Comparison of ENCODE assay signal across 8 mouse cellular contexts in the genomic region with DNA sequence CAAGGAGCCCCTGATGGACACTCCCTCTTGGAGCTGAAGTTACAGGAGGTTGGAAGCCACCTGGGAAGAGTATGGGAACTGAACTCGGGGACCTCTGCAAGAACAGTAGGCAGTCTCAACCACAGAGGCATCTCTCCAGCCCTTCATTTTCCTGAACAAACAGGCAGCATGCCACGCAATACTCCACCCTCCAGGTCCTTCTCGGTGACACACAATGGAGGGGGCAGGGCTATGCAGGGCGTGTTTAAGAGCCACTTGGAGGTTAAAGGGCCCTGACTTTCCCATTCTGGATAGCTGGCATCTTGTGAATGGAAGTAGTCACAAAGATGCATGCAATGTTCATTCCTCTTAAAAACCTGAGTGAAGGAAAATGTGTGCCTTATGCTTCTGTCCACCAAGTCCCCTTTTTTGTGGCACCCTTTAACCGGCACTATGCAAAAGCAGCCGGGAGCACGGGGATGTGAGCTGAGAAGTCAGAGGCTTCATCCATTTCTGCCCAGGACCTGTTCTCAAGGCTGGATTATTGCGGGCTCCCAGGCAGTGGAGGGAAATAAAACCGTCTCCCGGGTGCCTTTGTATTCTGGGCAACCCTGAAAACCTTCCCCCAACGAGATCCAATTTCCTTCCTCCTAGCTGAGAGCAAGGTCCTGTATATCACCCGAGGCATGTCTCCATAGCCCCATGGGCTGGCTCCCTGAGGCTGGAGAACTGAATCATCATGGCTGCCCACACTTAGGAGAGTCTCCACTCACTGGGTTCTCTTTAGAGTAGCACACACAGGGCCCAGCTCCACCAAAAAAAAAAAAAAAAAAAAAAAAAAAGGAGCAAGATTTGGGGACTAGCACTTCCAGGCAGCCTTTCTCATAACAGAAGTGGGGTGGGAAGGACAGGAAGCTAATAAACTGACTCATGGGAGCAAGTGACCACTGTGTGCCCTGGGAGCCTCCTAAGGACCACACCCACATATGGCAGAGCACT. TPM values are rescaled to one million over a fixed set of nuclear protein-coding genes. Genes with fewer than 3 reads are reported as not detected.
DNase-seq lines count a peak whose midpoint lies in the region; TF ChIP-seq lines count a peak whose summit lies in the region.

No protein-coding gene starts in this region.

- H3K4me3 ChIP-seq in lung, adult 2 months (replicated peaks; ENCODE audit: extremely low read depth, low read depth, low read length) = no peak overlapping the region

- peaks cover 17% of the 10 kb centered on the region for H3K4me1 ChIP-seq in lung, adult 2 months (ENCODE audit: control insufficient read depth, insufficient read depth, low read length)

- peak; percentile 67 to 72 for DNase-seq in heart, adult 18-20 months
- DNase-seq in heart, postnatal 25 days (ENCODE audit: low spot score) = no peak
- DNase-seq in R1 (ENCODE audit: low read depth, low spot score) = peak; percentile 66
- DNase-seq in heart, postnatal 10 days = peak; percentile 60 to 65
- DNase-seq in lung, adult 2 months = peak; percentile 78
- no peak for DNase-seq in layer of hippocampus, postnatal 25 days (ENCODE audit: extremely low spot score in 1 of 2, low spot score in 1 of 2)
- no peak for DNase-seq in frontal cortex, postnatal 36 days (ENCODE audit: low spot score in 2 of 2)
- DNase-seq in right cerebral cortex, postnatal 14 days = no peak

- TF ChIP-seq CTCF in lung, adult 2 months (IDR thresholded peaks at IDR 0.05; ENCODE audit: insufficient read depth, low read length) = no peak

- no peak for TF ChIP-seq POLR2A in lung, adult 2 months (IDR thresholded peaks at IDR 0.05; ENCODE audit: borderline replicate concordance, extremely low read depth, low read depth, low read length)

- intact Hi-C loops in heart, postnatal 25 days (cut with DNase I) = loop anchor here (5.0 kb wide), 1 partner anchor 35 kb away; no protein-coding TSS in a partner anchor
- intact Hi-C loops in heart, postnatal 10 days (cut with DNase I) = no loop called here

- 27% methylated on average over 12 of the region's 12 CpGs for WGBS in lung, adult 2 months

RNA-seq across cellular contexts. Expression of gene Hk1, which starts 42.8 kb away (rescaled TPM):
- total RNA-seq in heart, adult 18-20 months (2021) = 100 to 1,000 TPM; 104 to 110 TPM
- total RNA-seq in heart, postnatal 25 days (2021) = 100 to 1,000 TPM; 123 to 142 TPM
- total RNA-seq in heart, postnatal 10 days (2021) = 100 to 1,000 TPM; 167 to 178 TPM
- polyA plus RNA-seq in lung, adult 2 months (2012; rRNA removed) = 34.2 and 45.5 TPM in 2 replicates
- 100 to 1,000 TPM; 297 to 303 TPM for total RNA-seq in layer of hippocampus, postnatal 25 days (2021)

Comparison
In these comparisons a context has a peak if more than half of its experiments do, and no peak if none do; other contexts are left out.
1. DNase-seq: peak in heart, adult 18-20 months (2 of 2), R1 (single experiment), heart, postnatal 10 days (2 of 2) and lung, adult 2 months (single experiment); none in heart, postnatal 25 days (single experiment), layer of hippocampus, postnatal 25 days (0 of 2), frontal cortex, postnatal 36 days (0 of 2) and right cerebral cortex, postnatal 14 days (single experiment).